Mouse (Mus musculus) spleen, adult 2 months (tissue): ENCODE results near the gene Abcc4.

ENCODE experiments used
- CTCF ChIP-seq: fragments of 200-500 bp; IDR thresholded peaks from 2 replicates; pipeline ENCODE4 v1.5.1; 2011; ENCODE audit warnings: mild to moderate bottlenecking, inconsistent platforms; ENCODE audit not compliant: insufficient read depth, insufficient read length, insufficient replicate concordance; ENCODE audit errors: extremely low read depth
- POLR2A ChIP-seq: fragments of 200-500 bp; IDR thresholded peaks from 2 replicates; pipeline ENCODE4 v1.6.1; 2011; ENCODE audit warnings: low read depth, low read length, inconsistent platforms

- TF ChIP-seq POLR2A (no peak), CTCF (no peak)
These were observed 32.5 kb downstream of the Abcc4 start for GRCm38 (mm10) chr14:118673501-118673900.
